Mouse (Mus musculus) heart, adult 2 months (tissue): ENCODE results near the gene Pon3.

Source experiments
- CTCF ChIP-seq: fragments of 200-600 bp; IDR thresholded peaks from 2 replicates; pipeline ENCODE4 v1.8.1; 2022; ENCODE audit warnings: antibody characterized with exemption, mild to moderate bottlenecking, moderate library complexity
- POLR2A ChIP-seq: fragments of 200-500 bp; IDR thresholded peaks from 2 replicates; pipeline ENCODE4 v1.6.1; 2011; ENCODE audit warnings: mild to moderate bottlenecking, low read depth, low read length, control low read depth; ENCODE audit not compliant: insufficient read depth

DNA sequence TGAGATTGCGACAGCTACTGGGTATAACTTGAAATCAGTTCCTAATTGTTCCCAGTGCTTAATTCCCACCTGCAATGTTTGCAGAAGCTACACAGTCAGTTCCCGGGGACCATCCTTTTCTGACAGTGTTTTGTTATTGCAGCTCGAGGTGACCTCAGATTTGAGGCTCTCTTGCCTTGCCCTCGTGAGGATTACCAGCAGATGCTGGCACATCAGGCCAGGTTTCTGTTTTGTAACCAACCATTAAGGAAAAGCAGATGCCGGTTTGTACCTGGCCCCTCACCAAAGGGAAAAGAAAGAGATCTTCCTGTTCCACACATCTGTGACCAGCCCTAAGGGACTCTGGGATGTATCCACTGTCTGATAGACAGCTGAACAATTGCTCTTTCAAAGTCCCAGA, 43.5 kb upstream of the Pon3 start:
- TF ChIP-seq POLR2A (no peak), CTCF (no peak)
